Mouse (Mus musculus): ENCODE measurements around the gene Nphp1. TPM values are rescaled to one million over a fixed set of nuclear protein-coding genes. Genes with fewer than 3 reads are reported as not detected.
A peak's percentile ranks its signal among the peaks of the same experiment; 100 is the strongest.

Gene Nphp1
- 17.3 and 17.4 TPM in 2 replicates for polyA plus RNA-seq (2015; fragmentation: Nextera tagmentation; extraction: Ambion mirVana)

DNA sequence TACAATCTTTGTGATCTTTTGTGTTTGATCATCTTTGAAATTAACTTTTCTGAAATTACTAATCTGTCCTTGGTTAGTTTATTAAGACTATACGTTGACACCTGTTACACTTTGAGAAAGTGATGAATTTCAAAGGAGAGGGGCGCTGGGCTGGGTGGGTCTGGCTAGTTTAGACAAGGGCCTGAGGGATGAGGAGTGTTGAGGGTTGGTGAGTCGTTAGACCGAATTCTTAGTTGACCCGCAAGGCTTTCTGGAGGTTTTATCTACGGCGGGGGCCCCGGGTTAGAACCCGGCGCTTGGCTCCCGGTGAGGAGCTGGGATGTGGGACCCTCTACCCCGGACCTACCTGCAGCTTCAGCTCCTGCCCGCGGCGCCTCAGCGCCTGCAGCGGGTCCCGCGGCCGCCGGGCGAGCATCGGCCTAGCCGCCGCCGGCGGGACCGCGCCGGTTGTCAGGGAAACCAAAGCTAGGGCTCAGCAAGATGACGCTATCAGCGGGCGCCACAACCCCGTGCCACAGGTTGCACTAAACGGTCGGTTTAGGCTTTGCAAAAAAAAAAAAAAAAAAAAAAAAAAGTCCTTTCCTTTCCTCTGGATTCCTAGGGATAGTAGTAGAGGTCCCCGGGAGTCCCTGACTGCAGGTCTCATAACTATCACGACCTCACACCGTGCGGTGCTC, at the start of gene Nphp1:
Gene Nphp1 (minus strand): TSS at position 458 of the 677 bp plus-strand sequence.
- peak; percentile 80 for DNase-seq (ENCODE audit: low spot score)

DNA sequence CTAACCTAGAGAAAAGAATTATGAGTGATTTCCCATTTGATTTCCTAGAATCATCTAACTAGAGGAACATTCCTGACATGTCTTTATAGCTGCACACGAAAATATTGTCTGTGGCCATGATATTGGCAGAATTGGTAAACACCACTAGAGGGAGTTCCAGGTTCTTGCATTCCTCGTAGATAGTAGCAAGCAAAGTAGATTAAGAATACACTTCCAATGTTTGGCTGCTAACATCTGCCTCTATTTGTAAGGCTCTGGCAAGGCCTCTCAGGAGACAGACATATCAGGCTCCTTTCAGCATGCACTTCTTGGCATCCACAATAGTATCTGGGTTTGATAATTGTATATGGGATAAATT, 44.1 kb upstream of the Nphp1 start:
- DNase-seq (ENCODE audit: low spot score), result peak; percentile 80

DNA sequence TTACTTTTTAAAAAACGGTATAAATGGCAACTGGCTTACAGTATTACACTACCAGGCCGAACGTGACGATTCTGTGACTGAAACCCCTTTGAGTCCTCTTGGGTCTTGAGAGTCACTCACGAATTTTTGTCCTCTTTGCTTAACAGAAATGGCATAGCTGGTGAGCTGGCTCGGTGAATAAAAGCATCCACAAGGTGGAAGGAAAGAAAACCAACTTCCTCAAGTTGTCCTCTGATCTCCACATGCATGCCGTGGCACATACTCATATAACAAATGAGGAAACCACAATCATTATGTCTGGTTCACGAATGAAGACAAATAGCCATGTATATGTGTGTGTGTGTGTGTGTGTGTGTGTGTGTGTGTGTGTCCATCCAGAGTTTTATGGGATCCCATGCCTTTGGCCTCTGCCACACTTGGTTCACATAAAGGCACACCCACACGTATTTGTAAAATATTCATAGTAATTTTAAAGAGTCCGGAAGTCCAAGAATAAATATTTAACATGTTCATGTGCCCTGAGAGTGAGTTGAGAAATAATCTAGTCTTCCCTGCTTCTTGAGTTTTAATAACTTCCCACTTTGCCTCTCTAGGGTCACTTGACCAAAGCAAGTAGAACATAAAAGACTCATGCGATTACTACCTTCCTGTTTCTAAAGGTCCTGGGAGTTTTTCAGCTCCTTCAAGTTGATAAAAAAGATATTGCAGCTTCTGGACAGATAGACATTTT, 43.6 kb upstream of the Nphp1 start:
- no peak for DNase-seq (ENCODE audit: low spot score)

DNA sequence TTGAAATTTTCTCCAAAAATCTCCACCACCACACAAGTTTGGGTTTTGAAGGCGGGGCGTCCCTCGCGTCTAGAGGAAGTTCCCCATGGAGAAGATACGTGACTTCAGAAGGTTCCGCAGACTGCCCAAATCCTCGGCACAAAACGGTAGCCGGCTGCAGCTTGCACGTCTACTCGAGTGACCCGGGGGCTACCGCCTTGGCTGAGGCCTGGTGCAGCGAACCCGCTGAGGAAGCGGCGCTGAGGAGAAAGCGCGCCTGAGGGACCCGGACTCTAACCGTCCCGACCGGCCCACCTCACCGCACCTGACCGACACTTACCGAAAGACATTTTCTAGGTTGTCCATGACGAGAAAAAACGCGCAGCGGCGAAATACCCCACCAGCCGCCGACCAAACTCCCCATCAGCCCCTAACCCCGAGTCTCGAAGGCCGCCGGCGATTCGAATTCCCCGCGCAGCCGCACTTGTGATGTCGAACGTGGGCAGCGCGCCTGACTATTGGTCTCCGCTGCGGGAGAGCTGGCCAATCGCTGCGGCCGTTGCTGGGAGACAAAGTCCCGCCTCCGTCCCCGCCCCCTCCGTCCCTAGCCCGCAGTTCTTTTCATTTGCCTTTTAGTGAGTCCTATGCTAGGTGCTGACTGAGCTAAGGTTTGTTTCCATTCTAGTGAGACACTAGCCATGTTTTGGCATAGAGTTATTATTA, 42.9 kb upstream of the Nphp1 start, which contains the start of gene Bub1:
Gene Bub1 (minus strand): TSS at position 465 of the 702 bp plus-strand sequence.
- DNase-seq (ENCODE audit: low spot score), result peak; percentile 95

DNA sequence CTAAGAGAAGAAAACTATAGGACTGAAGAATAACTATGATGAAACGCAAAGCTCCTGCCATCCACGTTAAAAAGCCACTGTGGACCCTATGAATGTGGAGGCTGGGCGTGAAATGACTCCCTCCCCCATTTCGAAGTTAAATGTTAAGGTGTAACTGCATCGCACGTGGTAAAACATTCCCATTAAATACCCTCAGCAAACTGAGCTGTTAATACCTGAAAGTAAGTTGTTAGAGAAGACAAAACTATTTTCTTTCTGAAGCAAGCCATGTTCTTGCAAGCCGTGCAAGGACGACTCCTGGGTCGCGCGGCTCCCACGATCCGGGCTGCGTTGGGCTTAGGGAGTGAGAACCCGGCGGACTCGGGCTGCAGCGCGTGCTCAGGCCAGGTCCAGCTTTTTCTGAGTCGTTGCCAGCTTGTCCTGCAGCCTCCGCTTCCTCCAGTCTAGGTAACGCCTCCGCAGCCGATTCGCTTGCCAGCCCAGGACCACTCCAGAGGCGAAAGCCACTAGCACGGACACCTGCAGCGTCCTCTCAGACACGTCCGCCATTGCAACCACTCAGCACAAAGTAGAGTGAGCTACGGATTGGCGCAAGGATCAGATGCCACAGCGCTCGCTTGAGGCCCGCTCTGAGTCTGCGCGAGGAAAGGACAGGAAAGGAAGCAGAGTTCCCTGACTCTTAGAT, 3.4 kb upstream of the Nphp1 start, which contains the start of gene Mtln:
Gene Mtln (minus strand): TSS at position 570 of the 685 bp plus-strand sequence.
- DNase-seq (ENCODE audit: low spot score), result peak; percentile 89

DNA sequence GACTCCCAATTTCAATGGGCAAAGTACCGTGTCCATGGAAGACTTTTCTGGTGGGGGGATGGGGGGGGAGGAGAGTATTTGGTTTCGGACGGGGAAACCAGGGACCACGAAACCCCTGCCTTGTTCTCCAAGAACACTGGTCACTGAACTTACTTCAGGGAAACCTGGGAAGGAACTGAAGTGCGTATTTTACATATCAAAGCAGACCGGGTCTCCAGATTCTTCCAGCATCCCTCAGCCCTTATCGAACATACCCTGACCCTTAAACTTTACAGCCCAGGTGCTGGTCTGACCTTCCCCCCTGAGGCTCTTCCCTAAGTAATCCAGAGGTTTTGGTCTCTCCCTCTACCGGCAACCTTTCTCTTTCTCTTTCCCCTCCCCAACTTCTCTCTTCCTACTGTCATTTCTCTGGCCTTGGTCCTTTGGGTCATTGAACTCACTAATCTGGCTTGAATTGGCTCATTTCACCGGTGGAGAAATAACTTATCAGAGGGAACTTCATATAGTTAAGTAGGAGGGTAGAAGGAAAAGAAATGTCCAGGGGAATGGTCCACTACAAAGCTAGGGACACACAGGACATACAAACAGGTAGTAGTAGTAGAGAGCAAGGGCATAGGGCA, 1.1 kb upstream of the Nphp1 start:
- no peak for DNase-seq (ENCODE audit: low spot score)

DNA sequence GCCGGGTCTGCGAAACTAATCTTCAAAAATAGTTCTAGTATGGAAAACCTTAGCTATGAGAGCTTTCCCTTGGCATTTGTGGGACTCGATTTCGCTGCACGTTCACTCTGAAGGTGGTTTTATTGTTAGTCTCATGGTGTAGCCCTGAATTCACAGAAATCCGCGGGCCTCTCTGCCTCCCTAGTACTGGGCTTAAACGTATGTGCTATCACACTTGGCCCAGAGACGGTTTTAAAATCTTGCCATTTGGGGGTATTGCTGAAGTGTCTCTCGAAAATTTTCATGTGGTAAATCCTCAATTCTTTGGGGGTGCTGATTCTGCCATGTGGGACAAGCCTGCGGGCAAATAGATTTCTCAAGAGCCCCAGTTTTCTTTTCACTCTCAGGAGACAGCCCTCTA, 441 bp upstream of the Nphp1 start:
- DNase-seq (ENCODE audit: low spot score), result peak; percentile 10

DNA sequence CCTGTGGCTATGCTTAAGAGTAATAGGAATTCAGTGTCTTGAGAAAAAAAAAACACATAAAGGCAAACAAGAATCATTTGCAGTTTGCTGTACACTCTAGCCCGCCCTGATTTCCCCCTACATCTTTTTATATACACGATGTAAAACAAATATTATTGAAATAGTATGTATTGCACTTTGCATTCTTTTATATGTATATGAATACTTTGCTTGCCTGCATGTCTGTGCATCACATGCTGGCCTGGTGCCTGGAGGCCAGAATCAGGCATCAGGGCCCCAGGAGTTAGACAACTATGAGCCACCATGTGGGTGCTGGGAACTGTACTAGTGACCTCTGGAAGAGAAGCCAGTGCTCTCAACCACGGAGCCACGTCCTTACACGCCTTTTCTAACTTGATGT, 1.5 kb downstream of the Nphp1 start:
- DNase-seq (ENCODE audit: low spot score), result no peak

DNA sequence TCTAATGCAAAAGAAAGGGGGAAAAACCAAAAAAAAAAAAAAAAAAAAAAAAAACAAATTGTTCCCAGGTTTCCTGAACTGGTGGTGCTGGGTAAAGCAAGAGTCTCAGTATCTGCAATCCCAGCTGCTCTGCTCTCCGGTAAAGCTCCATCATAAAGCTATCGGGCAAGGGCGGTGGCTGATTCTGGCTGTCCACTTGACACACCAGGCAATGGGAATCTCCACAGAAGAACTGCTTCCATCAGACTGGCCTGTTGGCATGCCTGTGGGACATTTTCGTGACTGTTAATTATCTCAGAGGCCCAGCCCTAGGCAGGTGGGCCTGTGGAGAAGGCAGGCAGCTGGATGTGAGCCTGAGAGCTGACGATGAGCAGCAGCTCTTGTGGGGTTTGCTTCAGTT, 10.2 kb downstream of the Nphp1 start:
- no peak for DNase-seq (ENCODE audit: low spot score)

DNA sequence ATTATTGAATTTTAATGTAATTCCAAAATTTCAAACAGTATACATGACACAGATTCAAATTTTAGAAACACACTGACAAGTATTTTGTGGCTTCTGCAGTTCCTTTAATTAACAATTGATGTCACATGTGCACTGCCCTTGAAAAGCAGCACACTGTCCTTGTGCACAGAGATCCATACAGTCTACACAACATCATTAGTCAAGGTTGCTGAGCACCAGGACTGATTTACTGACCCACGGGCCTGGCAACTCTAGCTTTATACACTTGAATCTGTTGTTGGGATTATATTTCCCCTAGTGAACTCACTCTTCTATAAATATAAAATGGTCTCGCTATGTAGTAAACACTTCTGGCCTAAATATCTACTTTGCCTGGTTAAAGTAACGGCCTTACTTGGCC, 13.7 kb downstream of the Nphp1 start:
- no peak for DNase-seq (ENCODE audit: low spot score)

DNA sequence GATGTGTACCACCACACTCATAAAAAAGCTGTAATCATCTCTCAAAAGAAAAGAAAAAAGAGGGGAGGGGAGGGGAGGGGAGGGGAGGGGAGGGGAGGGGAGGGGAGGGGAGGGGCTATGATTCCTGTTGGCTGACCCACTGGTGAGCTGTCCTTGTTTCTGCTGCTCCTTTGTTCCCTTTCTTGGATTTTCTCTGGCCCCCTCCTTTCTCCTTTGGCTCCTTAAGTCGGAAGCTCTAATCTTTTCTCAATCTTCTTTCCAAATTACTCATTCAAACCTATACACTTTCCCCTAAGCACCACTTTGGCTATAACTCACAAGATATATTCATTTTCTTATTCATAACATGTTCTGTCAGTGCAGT, 14.1 kb downstream of the Nphp1 start:
- no peak for DNase-seq (ENCODE audit: low spot score)

DNA sequence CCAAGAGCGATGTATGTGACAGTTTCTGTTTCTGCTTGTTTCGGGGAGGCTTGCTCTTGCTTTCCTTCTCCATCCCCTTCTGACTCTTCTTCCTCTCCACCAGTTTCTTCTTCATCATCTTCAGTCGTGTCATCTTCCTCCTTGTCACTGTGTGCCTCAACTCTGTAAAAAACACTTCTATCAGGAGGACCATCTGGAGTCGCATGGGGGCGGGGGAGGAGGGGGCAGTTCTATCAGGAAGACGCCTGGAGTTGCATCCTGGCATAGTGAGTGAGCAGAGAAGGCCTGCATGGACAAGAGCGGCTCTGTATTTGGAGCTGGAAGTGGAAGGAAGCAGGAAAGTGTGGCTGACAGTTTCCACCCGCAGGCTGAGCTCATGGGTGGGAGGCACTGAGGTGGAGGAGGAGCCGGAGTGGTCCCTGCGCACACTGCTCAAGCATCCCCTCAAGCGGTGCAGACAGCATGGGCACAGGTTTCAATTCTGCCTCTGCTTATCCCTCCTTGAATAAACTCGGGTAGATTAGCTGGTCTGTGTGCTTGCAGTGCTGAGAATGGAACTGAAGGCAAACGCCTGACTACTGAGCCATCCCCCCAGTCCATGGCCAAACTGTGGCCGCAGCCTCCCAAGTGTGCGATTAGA, 14.6 kb downstream of the Nphp1 start:
- no peak for DNase-seq (ENCODE audit: low spot score)

DNA sequence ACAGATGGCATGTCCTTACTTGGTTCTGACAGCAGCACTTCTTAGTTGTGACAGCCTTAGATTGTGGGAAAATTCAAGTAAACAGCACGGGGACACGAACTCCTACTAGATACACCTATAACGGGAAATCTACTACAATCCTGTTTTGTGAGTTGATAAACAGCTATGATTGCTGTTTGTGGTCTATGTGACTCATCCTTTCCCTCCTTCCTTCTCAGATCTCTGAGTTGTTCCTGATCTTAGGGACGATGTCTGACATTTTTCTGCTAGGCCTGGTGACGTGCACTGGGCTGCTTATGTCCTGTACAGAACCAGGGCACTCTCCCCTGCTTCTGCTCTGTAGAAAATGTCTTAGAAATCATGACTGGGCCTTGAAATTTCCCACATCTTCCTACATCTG, 27.1 kb downstream of the Nphp1 start:
- DNase-seq (ENCODE audit: low spot score), result no peak

DNA sequence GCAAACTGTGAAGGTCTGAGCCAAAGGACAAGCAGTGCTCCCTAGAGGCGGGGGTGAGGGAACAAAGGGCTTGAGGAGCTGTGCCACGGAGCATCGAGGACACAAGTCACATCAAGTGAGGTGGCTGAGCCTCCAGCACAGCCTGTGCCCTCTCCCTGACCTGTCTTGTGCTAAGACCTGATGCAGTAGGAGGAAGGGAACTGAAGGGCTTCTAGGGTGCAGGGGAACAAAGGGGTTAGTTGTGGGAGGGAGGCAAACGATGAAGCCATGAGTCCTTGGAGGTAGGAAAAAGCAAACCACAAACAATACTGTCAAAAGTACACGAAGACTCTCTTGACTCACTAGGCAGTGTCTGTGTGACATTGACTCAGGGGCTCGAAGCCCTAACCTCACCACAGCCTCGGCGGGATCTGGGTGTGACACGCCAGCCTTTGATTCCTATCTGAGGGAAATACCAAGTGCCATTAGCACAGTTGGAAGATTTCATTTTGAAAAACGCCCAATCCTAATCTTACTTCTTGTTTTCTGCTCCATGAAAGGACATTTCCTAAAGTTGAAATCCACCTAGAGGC, 28.2 kb downstream of the Nphp1 start:
- DNase-seq (ENCODE audit: low spot score), result no peak

DNA sequence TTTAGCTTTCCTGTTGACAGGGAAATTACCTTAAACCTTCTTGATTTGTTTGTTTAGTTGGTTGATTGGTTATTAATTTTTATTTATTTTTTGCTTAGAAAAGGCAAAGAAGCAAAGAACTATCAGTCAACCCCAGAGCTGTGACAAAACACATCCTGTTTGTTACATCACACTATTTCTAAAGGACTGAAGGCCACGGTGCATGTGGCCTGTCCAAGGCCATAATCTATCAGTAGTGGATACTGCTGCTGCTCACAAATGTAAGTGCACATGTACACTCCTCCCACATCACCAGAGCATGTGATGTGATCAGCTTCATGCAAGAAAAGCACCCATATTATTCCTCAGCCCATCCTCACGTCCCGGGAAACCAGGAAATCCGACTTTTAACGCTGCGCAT, 28.7 kb downstream of the Nphp1 start:
- DNase-seq (ENCODE audit: low spot score), result no peak

DNA sequence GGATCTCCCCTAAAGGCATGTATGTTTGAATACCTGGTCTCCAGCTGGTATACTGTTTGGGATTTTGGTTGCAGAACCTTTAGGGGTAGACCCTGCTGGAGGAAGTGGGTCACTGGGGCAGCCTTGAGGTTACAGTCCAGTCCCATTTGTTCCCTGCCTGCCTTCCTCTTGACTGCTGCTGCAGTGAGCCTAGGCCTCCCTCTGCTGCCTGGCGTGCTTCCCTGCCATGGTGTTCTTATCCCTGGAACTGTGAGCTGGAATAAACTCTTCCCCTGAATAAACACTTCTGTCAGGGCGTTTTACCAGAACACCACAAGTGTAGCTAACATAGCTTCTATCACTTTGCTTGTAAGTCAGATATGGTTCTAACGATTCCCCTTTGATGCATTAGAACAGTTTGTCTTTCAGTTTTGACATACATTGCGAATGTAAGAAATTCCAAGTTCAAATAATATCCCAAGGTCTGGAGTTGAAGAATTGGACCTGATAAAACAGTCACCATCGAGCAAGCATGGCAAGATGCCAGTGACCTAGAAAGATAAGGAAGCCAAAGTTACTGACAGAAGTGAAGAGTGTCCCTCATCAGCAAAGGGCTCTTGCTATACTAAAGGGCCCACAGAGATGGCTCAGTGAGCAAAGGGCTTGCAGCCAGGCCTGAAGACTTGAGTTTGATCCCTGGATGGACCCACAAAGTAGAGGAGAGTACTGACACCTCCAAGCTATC, 29.4 kb downstream of the Nphp1 start:
- DNase-seq (ENCODE audit: low spot score), result no peak

DNA sequence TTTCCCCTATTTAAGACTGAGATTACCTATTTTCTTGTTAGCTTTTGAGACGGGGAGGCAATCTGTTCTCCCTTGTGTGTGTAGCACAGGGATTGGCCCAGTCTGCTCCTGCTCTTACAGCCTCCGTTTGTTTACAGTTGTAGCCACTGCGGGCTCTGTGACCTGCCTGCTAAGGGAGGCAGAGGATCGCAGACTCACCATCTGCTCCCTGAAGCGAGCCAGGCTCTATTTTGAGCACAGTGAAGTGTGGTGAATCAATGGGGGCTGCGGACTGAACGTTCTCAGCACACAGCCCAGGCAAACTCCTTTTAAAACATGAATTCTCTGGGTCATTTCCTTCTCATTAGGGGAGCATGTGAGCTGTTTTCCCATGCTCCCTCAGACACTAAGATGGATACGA, 31.5 kb downstream of the Nphp1 start:
- no peak for DNase-seq (ENCODE audit: low spot score)

DNA sequence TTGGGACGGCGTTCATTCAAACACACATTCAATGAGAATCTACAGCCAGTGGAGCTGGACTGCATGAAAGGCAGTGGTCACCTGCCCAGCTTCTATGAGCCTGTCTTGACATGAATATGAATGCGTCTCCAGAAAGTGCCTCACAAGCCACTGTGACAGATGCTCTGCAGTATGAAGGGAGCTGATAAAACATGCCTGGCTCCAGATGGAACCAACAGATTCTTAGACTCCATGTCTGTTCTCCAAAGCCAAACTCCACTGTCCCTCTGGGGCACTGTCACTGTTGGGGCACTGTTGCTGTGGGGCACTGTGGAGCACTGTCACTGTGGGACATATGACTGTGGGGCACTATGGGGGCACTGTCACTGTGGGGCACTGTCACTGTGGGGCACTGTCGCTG, 34.6 kb downstream of the Nphp1 start:
- DNase-seq (ENCODE audit: low spot score), result no peak

DNA sequence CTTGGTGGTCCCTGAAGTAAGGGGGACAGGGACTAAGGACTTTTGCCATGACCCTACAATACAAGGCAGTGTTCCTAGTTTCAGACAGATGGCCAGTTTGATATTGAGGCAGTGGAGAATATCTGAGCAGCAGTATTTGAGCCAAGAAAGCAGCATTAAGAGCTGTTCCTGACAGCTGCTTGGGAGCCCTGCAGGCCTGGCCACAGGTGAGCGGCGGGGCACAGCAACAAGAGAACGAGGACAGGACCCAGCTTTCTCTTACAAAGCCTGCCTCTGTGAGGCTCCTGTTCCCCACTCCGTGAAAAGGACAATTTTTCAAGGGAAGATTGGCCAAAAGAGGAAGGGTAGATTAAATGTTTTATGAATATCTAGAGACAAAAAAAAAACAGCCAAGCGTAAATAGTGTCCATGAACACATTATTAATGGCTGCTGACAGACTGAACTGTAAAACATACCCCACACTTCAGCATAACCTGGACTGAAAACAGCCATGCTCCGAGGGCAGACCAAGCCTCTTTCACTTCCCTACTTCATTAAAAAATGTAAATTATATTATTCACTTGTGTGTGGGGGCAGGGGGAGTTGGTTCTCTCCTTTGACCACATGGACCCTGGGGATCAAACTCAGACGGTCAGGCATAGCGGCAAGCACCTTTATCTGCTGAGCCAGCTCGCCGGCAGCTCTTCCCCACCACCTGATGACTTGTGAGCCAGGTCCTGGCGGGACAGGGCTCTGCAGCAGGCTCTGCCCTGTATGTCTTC, 36.7 kb downstream of the Nphp1 start:
- DNase-seq (ENCODE audit: low spot score), result no peak
